Mouse (Mus musculus): Measurements from ENCODE around the gene Cap1. TPM values are rescaled to one million over a fixed set of nuclear protein-coding genes. Genes with fewer than 3 reads are reported as not detected.
"Not testable (repeated sequence)": the region's sequence is repeated elsewhere in the genome, so short reads cannot be mapped to it uniquely, and the experiment has no call there.

Cap1 gene
- polyA plus RNA-seq, 1 experiment from 2014 or later = 58.6 TPM

DNA sequence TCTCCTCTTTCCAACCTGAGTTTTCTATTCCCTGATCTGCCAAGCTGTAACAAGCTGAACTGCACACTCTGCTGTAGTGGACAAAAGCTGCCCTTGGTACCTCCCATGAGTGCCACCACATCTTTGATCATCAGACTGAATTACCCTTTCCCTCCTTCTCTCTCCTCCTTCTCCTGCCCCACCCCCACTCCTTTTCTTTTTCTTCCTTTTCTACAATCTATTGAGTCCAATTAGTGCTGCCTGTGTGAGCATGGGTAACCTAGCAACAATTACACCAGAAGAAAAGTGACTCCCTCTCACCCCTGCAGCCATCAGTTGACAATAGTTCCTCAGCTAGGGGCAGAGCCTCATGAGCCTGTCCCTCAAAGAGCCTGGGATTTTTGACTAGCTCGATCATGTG, 54.0 kb downstream of the Cap1 start:
- no peaks in the 10 kb centered on the region for H3K36me3 ChIP-seq
- no peak overlapping the region for H3K4me3 ChIP-seq
- peak overlapping the region; percentile 15 for H3K4me2 ChIP-seq (replicated peaks)
- H3K9ac ChIP-seq (replicated peaks) = no peak overlapping the region
- 16% methylated on average over 1 of the region's 1 CpGs for WGBS
- H3K9me3 ChIP-seq = no peaks in the 10 kb centered on the region
- peak; percentile 79 for ATAC-seq (ENCODE audit: low FRiP score, low read depth)
- H3K4me1 ChIP-seq = peaks cover 35% of the 10 kb centered on the region
- peak overlapping the region; percentile 66 for H3K27ac ChIP-seq (replicated peaks)
- no peaks in the 10 kb centered on the region for H3K27me3 ChIP-seq

- ATAC-seq (ENCODE audit: low FRiP score, low read depth) = no peak
- Histone ChIP-seq H3K4me1 (peaks cover 17% of the 10 kb centered on the region), H3K9me3 (no peaks in the 10 kb centered on the region), H3K27ac (replicated peaks) (no peak overlapping the region), H3K4me2 (replicated peaks) (no peak overlapping the region), H3K27me3 (no peaks in the 10 kb centered on the region), H3K4me3 (no peak overlapping the region), H3K9ac (replicated peaks) (no peak overlapping the region), H3K36me3 (no peaks in the 10 kb centered on the region)
- 98% methylated on average over 6 of the region's 6 CpGs for WGBS
Measured at GRCm38 (mm10) chr4:122829339-122829738, 56.5 kb downstream of the Cap1 start.

- no peak for ATAC-seq (ENCODE audit: low FRiP score, low read depth)
- H3K9ac ChIP-seq (replicated peaks) = no peak overlapping the region
- no peak overlapping the region for H3K27ac ChIP-seq (replicated peaks)
- no peak overlapping the region for H3K4me2 ChIP-seq (replicated peaks)
- H3K36me3 ChIP-seq = no peaks in the 10 kb centered on the region
- no peaks in the 10 kb centered on the region for H3K27me3 ChIP-seq
- H3K4me1 ChIP-seq = peaks cover 16% of the 10 kb centered on the region
- H3K4me3 ChIP-seq = no peak overlapping the region
- no peaks in the 10 kb centered on the region for H3K9me3 ChIP-seq
Measured at GRCm38 (mm10) chr4:122827651-122828050, 58.2 kb downstream of the Cap1 start.

GRCm38 (mm10) chr4:122820941-122821340, 64.9 kb downstream of the Cap1 start:
- not testable (repeated sequence) for H3K4me3 ChIP-seq; H3K9ac ChIP-seq (replicated peaks); H3K36me3 ChIP-seq; H3K4me1 ChIP-seq; H3K4me2 ChIP-seq (replicated peaks); H3K27me3 ChIP-seq; H3K27ac ChIP-seq (replicated peaks); H3K9me3 ChIP-seq; ATAC-seq (ENCODE audit: low FRiP score, low read depth)
- 40% methylated on average over 10 of the region's 10 CpGs for WGBS

GRCm38 (mm10) chr4:122816202-122816601, 69.7 kb downstream of the Cap1 start:
- H3K4me1 ChIP-seq = no peaks in the 10 kb centered on the region
- no peak overlapping the region for H3K9ac ChIP-seq (replicated peaks)
- H3K9me3 ChIP-seq = no peaks in the 10 kb centered on the region
- no peaks in the 10 kb centered on the region for H3K36me3 ChIP-seq
- no peak for ATAC-seq (ENCODE audit: low FRiP score, low read depth)
- no peak overlapping the region for H3K4me2 ChIP-seq (replicated peaks)
- H3K4me3 ChIP-seq = no peak overlapping the region
- no peak overlapping the region for H3K27ac ChIP-seq (replicated peaks)
- no peaks in the 10 kb centered on the region for H3K27me3 ChIP-seq
- WGBS = 85% methylated on average over 1 of the region's 1 CpGs

- no peak overlapping the region for H3K4me2 ChIP-seq (replicated peaks)
- H3K9me3 ChIP-seq = no peaks in the 10 kb centered on the region
- no peaks in the 10 kb centered on the region for H3K27me3 ChIP-seq
- WGBS = 76% methylated on average over 2 of the region's 2 CpGs
- no peak overlapping the region for H3K4me3 ChIP-seq
- ATAC-seq (ENCODE audit: low FRiP score, low read depth) = no peak
- no peaks in the 10 kb centered on the region for H3K4me1 ChIP-seq
- no peak overlapping the region for H3K9ac ChIP-seq (replicated peaks)
- no peaks in the 10 kb centered on the region for H3K36me3 ChIP-seq
- H3K27ac ChIP-seq (replicated peaks) = no peak overlapping the region
Measured at GRCm38 (mm10) chr4:122811824-122812223, 74.0 kb downstream of the Cap1 start.

DNA sequence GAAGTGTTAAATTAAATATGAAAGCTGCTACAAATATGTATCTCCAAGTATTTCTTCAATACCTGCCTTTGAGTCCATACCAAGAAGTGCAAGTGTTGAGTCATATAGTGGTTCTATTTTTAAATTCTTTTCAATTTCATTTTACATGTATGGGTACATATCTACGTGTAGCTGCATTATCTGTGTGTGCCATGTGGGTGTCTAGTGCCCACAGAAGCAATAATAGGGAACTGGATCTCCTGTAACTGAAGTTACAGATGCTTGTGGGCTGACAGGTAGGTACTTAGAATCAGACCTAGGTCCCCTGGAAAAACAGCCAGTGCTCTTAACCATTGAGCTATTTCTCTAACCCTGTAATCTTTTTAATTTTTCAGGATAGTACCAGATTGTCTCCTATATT, 74.7 kb downstream of the Cap1 start:
- H3K4me1 ChIP-seq = no peaks in the 10 kb centered on the region
- no peaks in the 10 kb centered on the region for H3K36me3 ChIP-seq
- no peak overlapping the region for H3K27ac ChIP-seq (replicated peaks)
- no peaks in the 10 kb centered on the region for H3K9me3 ChIP-seq
- WGBS = 69% methylated on average over 1 of the region's 1 CpGs
- H3K4me2 ChIP-seq (replicated peaks) = no peak overlapping the region
- no peaks in the 10 kb centered on the region for H3K27me3 ChIP-seq
- no peak for ATAC-seq (ENCODE audit: low FRiP score, low read depth)
- H3K9ac ChIP-seq (replicated peaks) = no peak overlapping the region
- no peak overlapping the region for H3K4me3 ChIP-seq

Other genes starting within 250 kb of the Cap1 start
- gene 9530002B09Rik, start 196.8 kb downstream of the Cap1 start, polyA plus RNA-seq (2016; fragmentation: Nextera tagmentation; extraction: Ambion mirVana) = not detected in 2 replicates
- 67.4 and 72.8 TPM in 2 replicates for gene Ppt1, start 49.8 kb downstream of the Cap1 start, polyA plus RNA-seq (2016; fragmentation: Nextera tagmentation; extraction: Ambion mirVana)
- gene Mfsd2a, start 75.1 kb upstream of the Cap1 start, polyA plus RNA-seq (2016; fragmentation: Nextera tagmentation; extraction: Ambion mirVana) = 25.7 TPM in 2 replicates
- gene Mycl, start 109.6 kb upstream of the Cap1 start, polyA plus RNA-seq (2016; fragmentation: Nextera tagmentation; extraction: Ambion mirVana) = 130 and 140 TPM in 2 replicates
- 29.3 and 30.0 TPM in 2 replicates for gene Trit1, start 130.5 kb upstream of the Cap1 start, polyA plus RNA-seq (2016; fragmentation: Nextera tagmentation; extraction: Ambion mirVana)
- gene Bmp8b, start 219.1 kb upstream of the Cap1 start, polyA plus RNA-seq (2016; fragmentation: Nextera tagmentation; extraction: Ambion mirVana) = 0.10 and 0.13 TPM in 2 replicates
- gene Oxct2b, start 230.2 kb upstream of the Cap1 start, polyA plus RNA-seq (2016; fragmentation: Nextera tagmentation; extraction: Ambion mirVana) = not detected in 2 replicates

Data from midbrain, embryonic 12.5 days (tissue).